Mouse (Mus musculus) T-cell, adult 2 months (primary cell): ENCODE results near the gene Aip.

Experiments used
- DNase-seq: peaks from one replicate; pipeline ENCODE4 v3.0.0; 2022; ENCODE audit warnings: low spot score

The Aip gene

DNA sequence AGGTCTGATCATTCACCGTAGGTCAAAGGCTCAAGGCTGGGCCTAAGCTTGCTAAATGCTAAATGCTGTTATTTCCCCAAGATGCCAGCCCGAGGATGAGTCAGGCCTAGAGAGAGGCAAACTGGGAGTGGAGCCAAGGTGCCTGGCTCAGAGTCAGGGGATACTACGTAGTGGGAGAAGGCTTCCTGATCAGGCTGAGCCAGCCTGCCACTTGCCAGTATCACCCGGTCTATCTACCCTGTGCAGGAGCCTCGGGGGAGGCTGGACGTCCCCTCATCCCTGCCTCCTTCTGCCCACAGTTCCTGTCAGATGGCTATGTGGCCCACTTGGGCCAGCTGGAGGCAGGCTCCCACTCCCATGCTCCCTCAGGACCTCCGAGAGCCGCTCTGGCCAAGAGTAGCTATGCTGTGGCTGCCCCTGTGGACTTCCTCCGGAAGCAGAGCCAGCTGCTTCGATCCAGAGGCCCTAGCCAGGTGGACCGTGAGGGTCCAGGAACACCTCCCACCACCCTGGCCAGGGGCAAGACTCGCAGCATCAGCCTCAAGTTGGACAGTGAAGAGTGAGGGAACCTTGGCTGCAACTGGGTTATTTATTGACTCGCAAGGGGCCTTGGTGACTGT, 12.4 kb downstream of the Aip start:
- DNase-seq, result no peak

DNA sequence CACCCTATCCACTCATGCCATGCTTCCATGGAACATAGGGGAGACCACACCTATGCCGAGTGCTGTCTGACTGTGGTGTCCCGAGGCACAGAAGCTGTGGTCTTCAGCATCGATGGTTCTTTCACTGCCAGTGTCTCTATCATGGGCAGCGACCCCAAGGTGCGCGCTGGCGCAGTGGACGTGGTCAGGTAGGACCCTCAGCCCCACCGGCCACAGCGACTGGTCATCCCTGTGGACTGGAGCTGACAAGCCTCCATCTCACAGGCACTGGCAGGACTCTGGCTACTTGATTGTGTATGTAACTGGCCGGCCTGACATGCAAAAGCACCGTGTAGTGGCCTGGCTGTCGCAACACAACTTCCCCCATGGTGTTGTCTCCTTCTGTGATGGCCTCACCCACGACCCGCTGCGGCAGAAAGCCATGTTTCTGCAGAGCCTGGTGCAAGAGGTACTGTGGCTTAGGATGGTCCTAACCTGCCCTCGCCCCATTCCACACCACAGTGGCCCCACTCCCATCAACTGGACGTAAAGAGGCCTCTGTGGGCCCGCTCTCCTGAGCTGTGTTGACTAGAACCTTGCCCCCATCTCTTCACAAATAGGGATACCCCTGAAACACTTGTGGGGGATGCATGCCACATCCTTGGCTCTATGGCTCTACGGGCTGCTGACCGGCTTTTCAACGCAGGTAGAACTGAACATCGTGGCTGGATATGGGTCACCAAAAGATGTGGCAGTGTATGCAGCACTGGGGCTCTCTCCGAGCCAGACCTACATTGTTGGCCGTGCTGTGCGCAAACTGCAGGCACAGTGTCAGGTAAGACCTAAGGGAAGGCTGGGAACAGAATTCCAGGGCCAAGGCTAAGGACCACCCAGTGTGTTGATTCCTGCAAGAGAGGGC, 13.3 kb downstream of the Aip start:
- DNase-seq, result no peak

DNA sequence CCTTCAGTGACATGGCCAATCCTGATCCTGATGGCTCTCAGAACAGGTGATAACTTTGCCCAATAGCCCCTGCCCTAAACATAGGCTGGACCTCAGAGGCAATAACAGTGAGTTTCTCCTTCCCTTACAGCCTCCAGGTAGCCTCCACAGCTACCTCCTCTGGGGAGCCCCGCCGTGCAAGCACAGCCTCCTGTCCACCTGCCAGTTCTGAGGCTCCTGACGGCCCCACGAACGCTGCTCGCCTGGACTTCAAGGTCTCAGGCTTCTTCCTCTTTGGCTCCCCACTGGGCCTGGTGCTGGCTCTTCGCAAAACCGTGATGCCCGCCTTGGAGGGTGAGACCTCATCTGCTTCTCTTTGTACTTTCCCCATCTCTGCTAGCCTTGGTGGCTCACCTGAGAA, 17.1 kb downstream of the Aip start:
- DNase-seq, result no peak

DNA sequence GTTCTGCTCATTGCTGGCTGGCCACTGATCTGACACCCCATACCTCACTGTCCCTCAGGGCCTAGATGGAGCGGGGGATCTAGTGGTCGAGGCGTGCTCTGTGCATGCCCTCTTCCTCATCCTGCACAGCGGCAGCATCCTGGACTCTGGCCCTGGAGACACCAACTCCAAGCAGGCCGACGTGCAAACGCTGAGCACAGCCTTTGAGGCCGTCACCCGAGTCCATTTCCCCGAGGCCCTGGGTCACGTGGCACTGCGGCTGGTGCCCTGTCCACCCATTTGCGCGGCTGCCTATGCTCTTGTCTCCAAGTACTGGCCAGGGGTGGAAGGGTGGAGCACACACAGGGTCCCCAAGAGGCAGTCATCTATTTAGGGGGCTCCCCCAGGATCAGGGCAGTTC, 19.0 kb downstream of the Aip start:
- no peak for DNase-seq

DNA sequence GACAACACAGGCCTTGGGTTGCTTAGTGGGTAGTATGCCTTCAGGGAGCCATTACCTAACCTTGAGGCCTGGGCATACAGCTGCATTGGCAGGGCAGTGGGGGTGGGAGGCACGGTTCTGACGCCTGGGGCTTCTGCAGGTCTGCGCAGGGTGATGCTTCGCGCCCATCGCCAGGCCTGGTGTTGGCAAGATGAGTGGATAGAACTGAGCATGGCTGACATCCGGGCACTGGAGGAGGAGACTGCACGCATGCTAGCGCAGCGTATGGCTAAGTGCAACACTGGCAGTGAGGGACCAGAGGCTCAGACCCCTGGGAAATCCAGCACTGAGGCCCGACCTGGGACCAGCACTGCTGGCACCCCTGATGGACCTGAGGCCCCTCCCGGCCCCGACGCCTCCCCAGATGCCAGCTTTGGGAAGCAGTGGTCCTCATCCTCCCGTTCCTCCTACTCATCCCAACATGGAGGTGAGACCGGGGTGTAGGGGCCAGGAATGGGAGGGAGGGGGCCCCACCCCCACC, 20.9 kb downstream of the Aip start:
- DNase-seq, result no peak

DNA sequence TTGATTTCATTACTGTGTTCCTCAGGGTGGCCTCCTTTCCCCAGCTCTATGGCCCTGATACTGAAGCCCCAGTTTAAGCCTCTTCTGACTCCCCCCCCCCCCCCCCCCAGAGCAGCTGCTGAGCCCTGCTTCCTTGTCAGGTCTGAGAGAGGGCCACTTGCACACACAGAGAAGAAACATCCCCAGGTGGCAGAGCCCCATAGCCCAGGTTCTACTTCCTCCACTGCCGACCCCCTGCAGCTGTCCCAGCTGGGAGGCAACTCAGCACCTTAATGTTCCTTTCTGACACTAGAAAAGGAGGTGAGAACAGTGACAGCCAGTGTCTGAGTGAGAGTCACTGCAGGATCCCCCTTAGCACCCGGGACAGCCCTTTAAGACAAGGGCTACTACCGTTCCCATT, 21.9 kb downstream of the Aip start:
- DNase-seq, result no peak

DNA sequence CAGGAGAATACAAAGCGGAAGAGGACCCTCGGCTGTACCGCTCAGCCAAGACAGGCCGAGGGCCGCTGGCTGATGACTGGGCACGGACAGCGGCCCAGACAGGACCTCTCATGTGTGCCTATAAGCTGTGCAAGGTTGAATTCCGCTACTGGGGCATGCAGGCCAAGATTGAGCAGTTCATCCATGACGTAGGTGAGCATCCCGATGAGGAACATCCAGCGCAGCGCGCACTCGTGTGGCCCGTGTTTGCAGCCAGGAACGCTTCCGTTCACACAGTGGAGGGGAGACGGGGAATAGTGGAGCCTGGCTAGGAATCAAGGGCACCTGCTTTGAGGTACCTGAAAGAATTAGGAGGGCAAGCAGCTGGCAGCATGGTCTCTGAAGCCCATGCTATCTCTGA, 22.4 kb downstream of the Aip start:
- DNase-seq, result no peak

DNA sequence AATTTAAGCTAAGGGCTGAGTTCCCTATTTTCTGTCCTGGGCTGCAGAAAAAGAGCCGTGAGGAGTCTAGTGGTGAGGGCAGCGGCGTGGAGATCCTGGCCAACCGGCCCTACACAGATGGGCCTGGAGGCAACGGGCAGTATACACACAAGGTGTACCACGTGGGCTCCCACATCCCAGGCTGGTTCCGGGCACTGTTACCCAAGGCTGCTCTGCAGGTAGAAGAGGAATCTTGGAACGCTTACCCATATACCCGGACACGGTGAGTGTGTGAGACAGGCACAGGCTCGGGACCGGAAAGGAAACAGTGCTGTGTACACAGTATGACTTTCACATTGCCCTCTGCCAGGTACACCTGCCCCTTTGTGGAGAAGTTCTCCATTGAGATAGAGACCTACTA, 23.0 kb downstream of the Aip start:
- no peak for DNase-seq

DNA sequence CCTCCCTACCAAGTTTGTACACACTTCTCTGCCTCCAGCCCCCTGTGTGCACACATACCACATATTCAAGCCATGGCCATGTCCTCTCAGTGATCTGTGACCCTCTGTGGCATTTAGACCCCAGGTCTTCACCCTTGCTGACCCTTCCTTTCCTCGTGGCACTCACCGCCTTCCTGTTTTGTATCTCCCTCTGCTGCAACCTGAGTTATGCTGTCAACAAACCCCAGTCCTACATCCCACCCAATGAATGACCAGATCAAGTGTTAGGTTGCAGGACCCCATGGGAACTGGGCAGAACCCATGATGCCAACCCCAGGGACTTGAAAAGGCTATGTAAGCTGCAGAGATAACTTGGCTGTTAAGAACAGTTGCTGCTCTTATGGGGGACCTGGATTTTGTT, 23.6 kb downstream of the Aip start:
- DNase-seq, result no peak

DNA sequence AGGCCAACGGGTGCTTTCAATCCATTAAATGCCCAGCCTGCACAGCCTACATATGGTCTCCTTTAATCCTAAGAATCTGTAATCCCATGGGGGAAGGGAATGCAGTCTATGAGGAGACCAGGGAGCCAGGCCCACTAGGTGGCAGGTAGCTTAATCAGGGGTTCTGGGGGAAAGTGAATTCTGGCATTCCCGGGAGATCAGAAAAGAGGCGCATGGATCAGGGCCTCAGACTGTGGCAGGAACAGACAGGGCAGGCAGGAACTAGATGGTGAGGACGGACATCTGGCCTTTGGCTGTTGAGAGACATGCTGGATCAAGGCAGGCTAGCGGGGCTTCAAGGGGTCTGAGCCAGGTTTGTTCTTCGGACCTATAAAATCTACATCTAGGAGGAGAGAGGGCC, 24.2 kb downstream of the Aip start:
- DNase-seq, result no peak

DNA sequence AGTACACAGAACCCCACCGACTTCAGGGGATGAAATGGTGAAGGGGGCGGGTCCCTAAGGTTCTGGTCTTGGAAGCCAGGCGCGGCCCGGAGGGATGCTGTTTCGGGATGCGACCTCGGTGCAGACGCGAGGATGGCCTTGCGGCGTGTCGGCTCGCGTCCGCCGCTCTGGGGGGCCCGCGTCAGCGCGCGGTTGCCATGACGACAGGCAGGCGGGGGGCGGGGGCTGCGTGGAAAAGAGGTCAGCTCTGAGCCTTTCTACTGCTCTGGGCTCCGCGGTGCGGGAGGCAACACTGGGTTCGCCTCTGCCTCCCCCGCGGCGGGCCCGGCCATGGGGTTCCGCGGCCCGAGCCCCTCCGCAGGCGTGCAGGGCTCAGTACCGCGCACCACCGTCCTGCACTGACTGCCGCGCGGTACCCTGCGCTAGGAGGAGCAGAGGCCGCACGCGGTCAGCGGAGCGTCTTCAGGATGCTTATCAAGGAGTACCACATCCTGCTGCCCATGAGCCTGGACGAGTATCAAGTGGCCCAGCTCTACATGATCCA, 24.9 kb downstream of the Aip start:
- DNase-seq, result peak; percentile 44

DNA sequence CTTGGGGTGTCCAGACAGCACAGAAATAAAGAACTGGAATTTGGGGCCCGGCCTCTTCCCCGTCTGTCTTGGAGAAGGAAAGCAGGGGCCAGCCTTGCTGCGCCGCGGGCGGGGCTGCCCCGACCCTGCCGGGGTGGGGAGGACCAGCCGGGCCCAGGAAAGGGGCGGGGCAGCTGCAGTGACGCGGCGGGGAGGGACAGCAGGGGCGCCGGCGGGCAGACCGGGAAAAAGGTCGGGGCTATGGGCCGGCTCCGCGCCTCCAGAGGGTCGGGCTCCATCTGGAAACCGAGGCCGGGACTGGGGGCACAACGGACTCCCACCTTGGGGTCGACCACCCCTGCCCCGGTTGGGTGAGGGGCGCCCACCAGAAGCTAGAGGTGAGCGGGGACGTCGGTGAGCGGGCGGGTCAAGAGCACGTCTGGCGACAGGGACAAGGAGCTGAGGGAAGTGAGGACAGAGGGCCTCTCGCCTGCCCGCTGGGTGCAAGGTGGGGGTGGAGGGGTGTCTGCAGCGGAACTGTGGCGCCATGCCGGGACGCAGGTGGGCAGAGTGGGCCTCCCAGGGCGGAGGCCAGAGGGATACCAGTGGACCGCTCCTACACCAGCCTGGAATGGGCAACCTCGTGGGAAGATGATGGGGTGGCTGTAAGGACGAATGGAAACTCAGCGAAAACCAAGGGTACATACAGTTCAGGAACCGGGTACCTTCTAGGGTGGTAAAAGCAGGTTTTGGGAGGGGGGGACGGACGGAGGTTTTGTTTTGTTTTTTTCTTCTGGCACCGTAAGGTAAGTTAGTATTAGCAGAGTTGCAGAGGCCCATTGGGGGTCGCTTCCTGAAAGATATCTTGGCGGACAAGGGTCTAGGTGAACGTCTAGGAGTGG, 25.6 kb downstream of the Aip start, which contains the start of gene Pitpnm1:
Gene Pitpnm1 (plus strand): TSS at position 162 of the 881 bp plus-strand sequence.
- peak; percentile 54 for DNase-seq

DNA sequence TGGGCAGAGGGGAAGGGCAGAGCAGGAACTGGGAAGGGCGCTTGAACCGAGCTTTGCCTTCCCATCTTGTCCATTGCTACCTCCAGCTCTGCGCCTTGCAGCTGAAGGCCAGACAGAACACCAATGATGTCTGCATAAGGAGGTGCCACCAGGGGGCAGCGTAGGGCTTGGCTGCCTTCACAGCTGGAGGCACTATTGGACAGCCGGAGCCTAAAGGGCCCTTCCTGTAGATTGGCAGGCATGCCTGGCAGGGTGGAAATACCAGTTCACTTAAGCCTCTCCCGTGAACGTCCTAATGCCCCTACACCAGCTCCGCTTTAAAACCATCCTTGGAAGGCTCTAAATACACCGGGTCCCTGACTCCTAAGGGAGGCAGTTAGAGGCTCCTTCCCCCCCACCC, 26.6 kb downstream of the Aip start:
- peak; percentile 91 for DNase-seq

DNA sequence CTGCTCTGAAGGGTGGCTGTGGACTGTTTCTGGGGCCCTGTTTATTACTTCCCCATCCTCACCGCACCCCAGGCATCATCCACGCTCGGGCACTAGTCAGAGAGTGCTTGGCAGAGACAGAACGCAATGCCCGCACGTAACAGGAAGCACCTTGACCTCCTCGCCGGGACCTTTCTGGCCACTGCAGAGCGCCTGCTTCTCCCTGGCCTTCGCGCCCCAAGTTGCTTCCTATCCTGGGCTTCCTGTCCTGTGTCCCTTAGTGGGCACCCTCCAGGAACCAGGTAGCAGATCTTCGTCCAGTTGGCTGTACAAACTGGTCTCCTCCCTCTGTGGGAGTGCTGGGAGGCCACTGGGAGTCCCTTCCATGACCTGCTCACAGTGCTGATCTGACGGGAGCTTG, 27.2 kb downstream of the Aip start:
- DNase-seq, result no peak

DNA sequence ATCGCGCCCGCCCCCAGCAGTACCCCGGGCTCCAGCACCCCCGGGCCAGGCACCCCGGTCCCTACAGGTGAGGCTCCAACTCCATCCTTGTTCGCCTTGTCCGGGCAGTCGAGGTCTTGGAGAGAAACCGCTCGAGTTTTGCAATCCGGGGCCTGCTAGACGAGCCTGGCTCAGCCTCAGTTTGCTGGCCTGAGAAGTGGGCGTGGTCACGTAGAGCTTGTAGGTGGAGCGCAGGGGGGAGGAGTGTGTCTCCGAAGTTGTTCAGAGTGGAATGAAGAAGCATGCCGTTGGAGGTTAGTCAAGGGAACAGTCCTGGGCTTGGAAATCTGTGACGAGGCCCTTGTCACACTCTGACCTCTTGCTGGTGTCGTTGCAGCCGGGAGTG, 28.2 kb downstream of the Aip start:
- peak; percentile 77 for DNase-seq

DNA sequence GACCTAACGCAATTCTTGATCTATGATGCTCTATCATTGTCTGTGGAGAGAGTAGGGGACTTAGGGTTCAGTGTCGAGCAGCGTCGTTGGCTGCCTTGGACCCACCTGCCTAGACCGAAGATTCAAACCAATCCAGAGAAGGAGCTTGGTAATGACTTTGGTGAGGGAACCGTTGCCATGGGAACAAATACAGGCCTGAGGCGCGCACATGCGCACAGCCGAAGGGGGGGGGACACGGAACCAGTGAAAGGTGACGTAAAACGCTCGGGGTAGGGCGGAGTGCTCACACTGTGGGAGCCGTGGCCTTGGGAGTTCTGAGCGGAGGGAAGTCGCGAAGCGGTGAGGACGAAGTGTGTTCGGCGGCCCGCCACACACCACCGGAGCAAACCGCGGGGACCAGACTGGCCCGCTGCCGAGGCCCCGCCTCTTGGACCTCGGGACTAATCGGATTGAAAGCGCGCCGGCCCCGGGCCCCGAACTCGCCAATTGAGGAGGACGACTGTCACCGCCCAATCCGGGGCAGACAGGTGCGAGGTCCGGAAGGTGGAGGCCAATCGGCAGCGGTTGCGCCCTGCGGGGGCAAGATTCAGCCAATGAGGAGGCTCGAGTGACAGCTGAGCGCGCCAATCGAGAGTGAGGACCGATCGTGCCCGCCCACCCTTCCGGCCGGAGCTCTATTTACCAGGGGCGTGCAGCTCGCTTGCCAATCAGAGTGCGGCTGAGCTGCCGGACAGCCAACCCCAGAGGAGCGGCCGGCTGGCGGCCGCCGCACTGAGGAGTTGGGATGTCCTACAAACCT, 28.8 kb downstream of the Aip start, which contains the start of gene Cdk2ap2:
Gene Cdk2ap2 (plus strand): TSS at position 541 of the 799 bp plus-strand sequence.
- peak; percentile 98 for DNase-seq

DNA sequence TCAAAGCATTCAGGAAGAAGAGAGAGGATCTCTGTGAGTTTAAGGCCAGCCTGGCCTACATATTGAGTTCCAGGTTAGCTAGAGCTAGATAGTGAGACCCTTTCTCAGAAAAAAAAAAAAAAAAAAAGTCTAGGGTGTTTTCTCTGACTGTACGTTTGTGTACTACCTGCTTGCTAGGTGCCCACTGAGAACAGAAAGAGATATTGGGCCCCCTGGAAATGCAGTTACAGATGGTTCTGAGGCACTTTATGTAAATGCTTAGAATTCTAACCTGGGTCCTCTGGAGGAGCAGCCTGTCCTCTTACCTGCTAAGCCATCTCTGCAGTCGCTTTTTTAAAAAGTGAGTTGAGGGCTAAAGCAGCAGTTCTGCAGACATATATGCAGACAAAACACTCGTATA, 29.9 kb downstream of the Aip start:
- DNase-seq, result no peak

DNA sequence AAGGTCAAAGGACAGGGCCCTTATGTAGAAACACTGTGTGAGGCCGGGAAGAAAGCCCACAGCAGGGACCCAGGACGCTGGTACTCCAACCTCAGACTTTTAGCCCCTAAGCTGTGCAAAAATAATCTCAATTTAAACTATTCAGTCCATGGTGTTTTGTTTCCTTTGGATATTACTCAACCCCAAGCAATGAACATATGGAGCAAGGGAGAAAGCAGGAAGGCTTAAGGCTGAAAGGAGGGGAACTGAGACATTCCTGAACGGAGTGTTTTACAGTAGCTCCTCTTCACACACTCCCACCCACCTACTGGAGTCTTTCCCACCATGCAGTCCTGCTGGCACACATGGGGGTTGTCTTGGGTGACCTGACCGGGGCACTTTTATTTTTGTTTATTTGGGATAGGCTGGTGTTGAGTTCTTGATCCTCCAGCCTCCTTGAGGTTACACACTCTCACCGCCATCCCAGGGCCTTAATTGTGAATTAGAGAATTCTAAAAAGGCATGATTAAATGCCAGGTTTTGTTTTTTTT, 30.8 kb downstream of the Aip start:
- no peak for DNase-seq

DNA sequence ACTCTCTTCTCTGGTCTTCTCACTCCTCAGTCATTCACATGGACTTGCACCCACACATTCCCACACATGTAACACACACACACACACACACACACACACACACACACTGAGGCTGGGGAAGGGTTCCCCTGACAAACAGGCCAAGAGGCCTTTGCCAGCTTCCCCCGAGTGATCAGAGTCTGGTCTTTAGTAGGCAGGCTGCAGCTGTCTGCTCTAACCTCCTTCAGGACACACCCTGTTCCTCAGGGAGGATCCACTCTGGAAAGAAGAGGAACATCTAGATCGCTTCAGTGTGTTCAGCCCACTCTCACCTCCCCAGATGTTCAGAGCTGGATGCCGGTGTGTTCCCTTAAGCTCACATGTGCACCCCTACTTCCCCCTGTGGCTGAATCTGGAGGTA, 31.3 kb downstream of the Aip start:
- no peak for DNase-seq

DNA sequence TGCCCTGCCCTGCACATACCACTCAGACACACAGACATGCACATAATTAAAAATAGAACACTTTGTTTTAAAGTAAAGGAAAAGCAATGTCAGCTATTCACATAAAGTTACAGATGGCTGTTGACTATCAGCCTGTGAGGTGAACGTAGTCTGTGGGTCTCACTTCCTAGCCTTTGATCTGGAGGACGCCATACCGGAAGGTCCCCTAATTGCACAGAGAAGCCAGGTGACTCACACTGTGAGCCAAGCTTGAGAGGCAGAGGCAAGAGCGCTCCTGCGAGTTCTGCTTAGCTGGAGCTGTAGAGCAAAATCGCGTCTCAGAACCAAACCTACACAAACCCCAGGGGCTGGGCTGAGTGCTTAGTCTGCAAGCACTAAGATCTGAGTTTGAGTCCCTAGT, 31.9 kb downstream of the Aip start:
- DNase-seq, result peak; percentile 74

DNA sequence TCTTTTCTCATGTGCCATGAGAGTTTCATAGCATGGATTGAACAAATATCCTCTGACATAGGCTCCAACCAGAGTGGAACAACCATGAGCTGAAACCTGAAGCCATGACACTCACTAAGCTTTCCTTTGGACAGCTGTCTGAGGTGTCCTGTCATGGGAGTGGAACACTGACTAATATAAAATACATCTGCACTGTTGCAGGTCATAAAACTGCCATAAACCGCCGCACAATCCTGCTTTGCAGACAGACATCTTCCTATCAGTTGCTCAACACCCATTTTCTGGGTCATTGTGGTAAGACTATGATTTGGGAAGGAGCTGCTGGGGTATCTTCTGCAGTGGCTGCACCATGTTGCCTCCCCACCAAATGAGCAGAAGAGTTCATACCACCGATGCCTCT, 32.9 kb downstream of the Aip start:
- DNase-seq, result no peak
